Mouse (Mus musculus): Measurements from ENCODE around the gene Wbp1. TPM values are rescaled to one million over a fixed set of nuclear protein-coding genes. Genes with fewer than 3 reads are reported as not detected.

The Wbp1 gene
- total RNA-seq, 2 experiments from 2014 or later: 55.9 to 56.1 TPM

DNA sequence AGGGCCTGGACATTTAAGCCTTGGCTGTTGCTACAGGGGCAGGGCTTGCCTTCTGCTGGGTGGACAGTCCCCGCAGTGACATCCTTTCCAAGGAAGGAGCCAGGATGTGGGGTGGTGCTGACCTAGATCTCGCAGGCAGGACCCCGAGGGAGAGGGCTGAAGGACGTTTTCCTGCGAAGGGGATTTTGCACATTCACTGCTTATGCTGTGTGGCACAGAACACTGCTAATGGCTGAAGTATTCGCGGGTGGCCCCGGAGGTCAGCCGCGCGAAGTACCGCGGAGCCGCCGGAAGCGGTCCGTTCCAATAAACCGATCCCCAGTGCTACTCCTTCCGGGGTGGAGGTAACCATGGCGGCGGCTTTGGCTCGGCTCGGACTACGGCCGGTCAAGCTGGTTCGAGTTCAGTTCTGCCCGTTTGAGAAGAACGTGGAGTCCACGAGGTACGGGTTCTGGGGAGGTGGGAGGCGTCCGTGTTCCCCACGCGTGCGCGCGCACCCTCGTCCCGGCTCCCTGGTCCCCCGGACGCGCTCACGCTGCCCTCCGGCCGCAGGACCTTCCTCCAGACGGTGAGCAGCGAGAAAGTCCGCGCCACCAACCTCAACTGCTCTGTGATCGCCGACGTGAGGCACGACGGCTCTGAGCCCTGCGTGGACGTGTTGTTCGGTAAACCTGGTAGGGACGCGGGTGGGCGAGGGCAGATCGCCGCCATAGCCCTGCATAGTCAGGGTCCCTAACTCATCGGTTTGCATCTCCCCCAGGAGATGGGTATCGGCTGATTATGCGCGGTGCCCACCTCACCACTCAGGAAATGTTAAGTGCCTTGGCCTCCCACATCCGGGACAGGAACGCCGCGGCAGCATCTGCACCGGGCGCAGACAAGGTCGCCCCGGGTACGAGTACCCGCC, 12.3 kb downstream of the Wbp1 start, which contains the start of gene Mrpl53:
TSS of gene Mrpl53 (plus strand) at position 279 of the 907 bp plus-strand sequence.
- Histone ChIP-seq H3K27ac (peak within 1 kb of the TSS; percentile 98), H3K4me3 (peak within 1 kb of the TSS; percentile 94)
- DNase-seq (ENCODE audit: low spot score in 2 of 2): peak; percentile 73 to 81
- no peak for TF ChIP-seq CTCF (conservative IDR thresholded peaks at IDR 0.05)

- peak overlapping the region; percentile 94; the same call in 1 of the 2 replicates for H3K4me3 ChIP-seq
- peak in 1 of 2 experiments; percentile 75 for DNase-seq (ENCODE audit: low spot score in 2 of 2)
- TF ChIP-seq CTCF (conservative IDR thresholded peaks at IDR 0.05): peak; percentile 85
- H3K27ac ChIP-seq: peak overlapping the region; percentile 98
Measured at GRCm38 (mm10) chr6:83107566-83108400, 13.6 kb downstream of the Wbp1 start.

DNA sequence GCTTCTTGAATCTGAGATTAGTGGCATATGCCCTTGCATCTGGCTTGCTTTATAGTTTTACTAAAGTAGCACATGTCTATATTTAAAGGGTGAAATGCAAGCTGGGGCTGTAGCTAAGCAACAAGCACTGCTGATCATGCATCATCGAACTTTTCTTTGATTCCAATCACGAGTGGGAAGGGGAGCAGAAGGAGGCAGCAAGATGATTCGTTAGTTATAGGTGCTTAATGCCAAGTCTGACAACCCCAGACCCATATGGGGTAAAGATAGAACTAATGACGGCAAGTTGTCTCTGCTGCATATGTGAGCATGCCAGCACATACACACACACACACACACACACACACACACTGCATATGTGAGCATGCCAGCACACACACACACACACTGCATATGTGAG, 17.2 kb downstream of the Wbp1 start:
- no peak for TF ChIP-seq CTCF (conservative IDR thresholded peaks at IDR 0.05)
- no peak overlapping the region for H3K4me3 ChIP-seq
- H3K27ac ChIP-seq: peak overlapping the region; percentile 93
- DNase-seq (ENCODE audit: low spot score in 2 of 2): peak in 1 of 2 experiments; percentile 85

- peak overlapping the region; percentile 93 for H3K27ac ChIP-seq
- no peak for TF ChIP-seq CTCF (conservative IDR thresholded peaks at IDR 0.05)
- peak overlapping the region; percentile 83 for H3K4me3 ChIP-seq
- DNase-seq (ENCODE audit: low spot score in 2 of 2): no peak
Measured at GRCm38 (mm10) chr6:83103130-83103650, 18.2 kb downstream of the Wbp1 start.

DNA sequence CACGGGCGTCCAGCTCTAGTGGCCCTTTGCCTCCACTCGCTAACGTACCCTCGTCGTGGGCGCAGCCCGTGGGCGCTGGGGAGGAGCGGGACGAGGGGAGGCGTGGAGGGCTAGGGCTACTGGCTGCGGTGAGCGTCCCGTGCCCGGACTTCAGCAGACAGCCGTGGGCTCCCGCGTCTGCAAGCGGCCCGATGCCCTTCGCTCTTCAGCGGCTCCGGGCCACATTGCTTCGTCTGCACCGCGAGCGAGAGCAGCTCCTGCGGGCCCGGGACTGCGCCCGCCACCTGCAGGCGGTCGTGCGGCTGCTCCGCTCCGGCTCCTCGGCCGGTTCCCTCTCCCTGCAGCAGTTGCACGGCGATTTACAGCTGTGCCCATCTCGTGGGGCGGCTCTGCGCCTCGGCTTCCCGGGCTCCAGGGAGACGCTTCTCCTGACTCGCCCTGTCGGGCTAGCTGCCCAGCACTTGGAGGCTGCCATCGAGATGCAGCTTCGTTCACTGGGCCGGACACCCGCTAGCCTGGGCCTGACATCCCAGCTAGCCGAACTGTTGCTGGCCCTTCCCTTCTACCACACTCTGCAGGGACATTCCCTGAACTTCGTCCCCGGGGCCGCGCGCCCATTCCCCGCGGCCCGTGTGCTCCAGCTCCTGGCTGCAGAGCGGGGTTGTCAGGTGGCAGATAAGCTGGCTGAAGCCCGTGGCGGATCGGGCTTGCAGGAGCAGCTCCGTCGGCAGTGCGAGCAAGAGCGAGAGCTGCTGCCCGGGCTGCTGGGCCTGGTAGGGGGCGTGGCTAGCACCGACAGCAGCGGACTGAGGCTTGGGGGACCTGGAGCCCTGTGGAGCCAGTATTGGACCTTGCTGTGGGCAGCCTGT, 19.4 kb downstream of the Wbp1 start:
- peak overlapping the region; percentile 93 for H3K27ac ChIP-seq
- peak overlapping the region; percentile 83 for H3K4me3 ChIP-seq
- peak in 1 of 2 experiments; percentile 59 for DNase-seq (ENCODE audit: low spot score in 2 of 2)
- TF ChIP-seq CTCF (conservative IDR thresholded peaks at IDR 0.05): peak; percentile 63

DNA sequence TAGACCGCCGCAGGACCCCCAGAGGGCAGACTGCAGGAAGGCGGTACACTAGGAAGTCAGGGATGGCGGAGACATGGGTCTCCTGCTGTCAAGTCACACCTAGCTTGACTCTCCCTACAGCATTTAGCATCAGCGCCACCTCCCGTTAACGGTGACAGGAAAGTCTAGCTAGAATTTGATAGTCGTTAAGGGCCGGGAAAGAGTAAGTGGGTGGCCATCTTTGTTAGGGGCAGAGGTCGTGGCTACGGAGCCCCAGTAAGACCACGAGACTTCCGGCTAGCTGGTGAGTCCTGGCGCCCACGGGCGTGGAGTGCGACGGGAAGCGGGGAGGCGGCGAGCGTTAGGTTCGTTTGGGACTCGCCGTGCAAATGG, 20.1 kb downstream of the Wbp1 start, which contains the start of the genes Ccdc142 and Gm42688:
TSS of gene Ccdc142 (plus strand) at position 286 of the 372 bp plus-strand sequence.
TSS of gene Gm42688 (plus strand) at position 302 of the 372 bp plus-strand sequence.
- peak; percentile 71 for TF ChIP-seq CTCF (conservative IDR thresholded peaks at IDR 0.05)
- Histone ChIP-seq H3K4me3 (peak within 1 kb of the TSS; percentile 83), H3K27ac (peak within 1 kb of the TSS; percentile 93)
- peak; percentile 82 to 90 for DNase-seq (ENCODE audit: low spot score in 2 of 2)

DNA sequence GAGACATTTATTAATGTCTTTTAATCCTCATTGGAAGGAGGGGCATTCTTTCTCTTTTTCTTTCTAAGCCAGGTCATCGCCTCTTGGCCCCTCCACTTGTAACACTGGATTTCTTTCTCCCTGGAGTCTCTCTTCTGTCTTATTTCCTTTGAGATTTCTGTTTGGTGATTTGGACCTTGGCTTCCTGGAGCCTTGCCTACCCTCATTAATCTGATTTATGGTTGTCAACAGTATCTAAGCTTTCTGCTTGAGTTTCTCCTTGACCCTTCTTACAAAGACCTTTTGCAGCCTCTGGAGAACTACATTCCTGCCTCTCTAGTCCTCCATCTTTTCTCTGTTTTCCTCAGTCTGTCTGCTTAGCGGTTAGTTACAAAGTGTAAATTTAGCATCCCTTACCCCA, 22.9 kb downstream of the Wbp1 start:
- no peak overlapping the region for H3K27ac ChIP-seq
- no peak for TF ChIP-seq CTCF (conservative IDR thresholded peaks at IDR 0.05)
- DNase-seq (ENCODE audit: low spot score in 2 of 2): no peak

GRCm38 (mm10) chr6:83095968-83096367, 25.4 kb downstream of the Wbp1 start:
- Histone ChIP-seq H3K27ac (no peak overlapping the region), H3K4me3 (no peak overlapping the region)
- no peak for TF ChIP-seq CTCF (conservative IDR thresholded peaks at IDR 0.05)
- DNase-seq (ENCODE audit: low spot score in 2 of 2): no peak

More for the DNA sequence above, 22.9 kb downstream of the Wbp1 start:
- H3K4me3 ChIP-seq: no peak overlapping the region

DNA sequence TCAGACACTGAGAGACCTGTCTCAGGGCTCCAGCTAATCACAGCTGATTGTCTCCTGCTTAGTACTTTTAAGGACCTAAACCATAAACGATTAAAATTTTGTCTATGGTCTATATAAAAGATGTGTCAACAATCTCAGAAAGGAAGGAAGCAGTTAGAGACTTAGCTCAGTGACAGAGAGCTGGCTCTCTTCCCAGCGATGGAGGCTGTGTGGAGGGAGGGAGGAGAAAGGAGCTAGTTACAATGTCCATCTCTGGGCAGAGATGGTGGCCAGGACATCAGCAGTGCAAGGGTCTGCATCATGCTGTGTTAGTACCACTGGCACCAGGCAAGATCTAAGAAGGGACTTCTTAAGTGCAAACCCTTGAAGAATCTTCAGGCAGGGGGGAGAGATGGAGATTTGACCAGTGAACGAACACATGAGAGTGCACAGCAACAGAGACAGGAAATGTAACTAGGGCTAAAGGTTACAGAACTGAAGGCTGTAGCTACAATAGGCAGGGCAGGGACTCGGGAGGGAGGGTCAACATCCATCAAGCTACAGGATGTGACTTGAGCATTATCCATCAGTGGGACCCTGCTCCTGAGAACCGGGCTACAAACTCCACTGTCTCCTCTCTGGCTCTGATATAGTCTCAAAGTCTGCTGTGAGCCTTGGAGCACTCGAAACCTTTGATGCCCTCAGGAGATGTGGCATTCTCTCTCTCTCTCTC, 28.8 kb downstream of the Wbp1 start:
- Histone ChIP-seq H3K27ac (no peak overlapping the region), H3K4me3 (no peak overlapping the region)
- DNase-seq (ENCODE audit: low spot score in 2 of 2): no peak
- TF ChIP-seq CTCF (conservative IDR thresholded peaks at IDR 0.05): no peak

- no peak for DNase-seq (ENCODE audit: low spot score in 2 of 2)
- no peak overlapping the region for H3K27ac ChIP-seq
- H3K4me3 ChIP-seq: peak overlapping the region; percentile 24; the same call in 1 of the 2 replicates
- TF ChIP-seq CTCF (conservative IDR thresholded peaks at IDR 0.05): no peak
Measured at GRCm38 (mm10) chr6:83087926-83088260, 33.5 kb downstream of the Wbp1 start.

GRCm38 (mm10) chr6:83087205-83087925, 34.0 kb downstream of the Wbp1 start:
- no peak for DNase-seq (ENCODE audit: low spot score in 2 of 2)
- Histone ChIP-seq H3K27ac (no peak overlapping the region), H3K4me3 (peak overlapping the region; percentile 24; the same call in 1 of the 2 replicates)
- no peak for TF ChIP-seq CTCF (conservative IDR thresholded peaks at IDR 0.05)
